Mouse (Mus musculus) left cerebral cortex, adult 2 months (tissue): Measurements from ENCODE around the gene Igsf3. TPM values are rescaled to one million over a fixed set of nuclear protein-coding genes. Genes with fewer than 3 reads are reported as not detected.
"Not testable (repeated sequence)": the region's sequence is repeated elsewhere in the genome, so short reads cannot be mapped to it uniquely, and the experiment has no call there.

Experiments
- DNase-seq, 2 experiments: peaks; one replicate each; pipeline ENCODE4 v3.0.0; 2021 to 2022; ENCODE audit warnings: low spot score in 2 of 2, mixed read lengths in 1 of 2; ENCODE audit errors: extremely low spot score in 1 of 2
- H3K27ac ChIP-seq: fragments of 200-600 bp; 2 replicates; pipeline ENCODE4 v1.8.1; 2022
- H3K4me3 ChIP-seq: fragments of 200-600 bp; 2 replicates; pipeline ENCODE4 v1.8.1; 2022
- CTCF ChIP-seq: fragments of 200-600 bp; IDR thresholded peaks from 2 replicates; pipeline ENCODE4 v1.8.1; 2022; ENCODE audit warnings: antibody characterized with exemption, mild to moderate bottlenecking, moderate library complexity
- intact Hi-C: fragments of 180-260 bp; cut with DNase I; formaldehyde crosslinking; loops from one replicate; pipeline ENCODE4 v1.15.1; 2025
- total RNA-seq, 2 experiments: library from RNA; stranded (reverse); gene quantifications; 2 replicates each; pipeline ENCODE4 v1.2.3; 2021

Igsf3 gene
- total RNA-seq, 2 experiments from 2014 or later: 22.0 to 23.7 TPM

GRCm38 (mm10) chr3:101410202-101410601, 33.3 kb downstream of the Igsf3 start:
- no peak for TF ChIP-seq CTCF
- DNase-seq: no peak
- no peak overlapping the region for H3K27ac ChIP-seq
- H3K4me3 ChIP-seq: no peak overlapping the region
- intact Hi-C loops: no loop called here

- Histone ChIP-seq H3K4me3 (no peak overlapping the region), H3K27ac (no peak overlapping the region)
- intact Hi-C loops: no loop called here
- no peak for DNase-seq
- TF ChIP-seq CTCF: no peak
Observed at GRCm38 (mm10) chr3:101410745-101411144, 33.9 kb downstream of the Igsf3 start.

DNA sequence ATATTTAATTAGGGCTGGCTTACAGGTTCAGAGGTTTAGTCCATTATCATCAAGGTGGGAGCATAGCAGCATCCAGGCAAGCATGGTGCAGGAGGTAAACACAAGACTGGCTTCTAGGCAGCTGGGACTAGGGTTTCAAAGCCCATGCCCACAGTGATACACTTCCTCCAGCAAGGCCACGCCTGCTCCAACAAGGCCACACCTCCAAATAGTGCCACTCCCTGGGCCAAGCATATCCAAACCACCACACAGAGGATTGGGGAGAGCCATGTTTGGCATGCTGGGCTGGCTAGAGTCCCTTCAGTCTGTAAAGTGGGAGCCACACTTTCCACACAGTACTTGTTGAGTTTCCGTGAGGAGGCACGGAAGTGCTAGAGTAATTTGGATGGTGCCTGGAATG, 34.7 kb downstream of the Igsf3 start:
- intact Hi-C loops: no loop called here
- no peak for DNase-seq
- no peak for TF ChIP-seq CTCF
- Histone ChIP-seq H3K27ac (no peak overlapping the region), H3K4me3 (no peak overlapping the region)

GRCm38 (mm10) chr3:101412115-101412514, 35.2 kb downstream of the Igsf3 start:
- DNase-seq: no peak
- no peak for TF ChIP-seq CTCF
- Histone ChIP-seq H3K27ac (no peak overlapping the region), H3K4me3 (no peak overlapping the region)
- intact Hi-C loops: no loop called here

- H3K4me3 ChIP-seq, DNase-seq, H3K27ac ChIP-seq, intact Hi-C loops: not testable (repeated sequence)
Observed at GRCm38 (mm10) chr3:101413013-101413412, 36.1 kb downstream of the Igsf3 start.

DNA sequence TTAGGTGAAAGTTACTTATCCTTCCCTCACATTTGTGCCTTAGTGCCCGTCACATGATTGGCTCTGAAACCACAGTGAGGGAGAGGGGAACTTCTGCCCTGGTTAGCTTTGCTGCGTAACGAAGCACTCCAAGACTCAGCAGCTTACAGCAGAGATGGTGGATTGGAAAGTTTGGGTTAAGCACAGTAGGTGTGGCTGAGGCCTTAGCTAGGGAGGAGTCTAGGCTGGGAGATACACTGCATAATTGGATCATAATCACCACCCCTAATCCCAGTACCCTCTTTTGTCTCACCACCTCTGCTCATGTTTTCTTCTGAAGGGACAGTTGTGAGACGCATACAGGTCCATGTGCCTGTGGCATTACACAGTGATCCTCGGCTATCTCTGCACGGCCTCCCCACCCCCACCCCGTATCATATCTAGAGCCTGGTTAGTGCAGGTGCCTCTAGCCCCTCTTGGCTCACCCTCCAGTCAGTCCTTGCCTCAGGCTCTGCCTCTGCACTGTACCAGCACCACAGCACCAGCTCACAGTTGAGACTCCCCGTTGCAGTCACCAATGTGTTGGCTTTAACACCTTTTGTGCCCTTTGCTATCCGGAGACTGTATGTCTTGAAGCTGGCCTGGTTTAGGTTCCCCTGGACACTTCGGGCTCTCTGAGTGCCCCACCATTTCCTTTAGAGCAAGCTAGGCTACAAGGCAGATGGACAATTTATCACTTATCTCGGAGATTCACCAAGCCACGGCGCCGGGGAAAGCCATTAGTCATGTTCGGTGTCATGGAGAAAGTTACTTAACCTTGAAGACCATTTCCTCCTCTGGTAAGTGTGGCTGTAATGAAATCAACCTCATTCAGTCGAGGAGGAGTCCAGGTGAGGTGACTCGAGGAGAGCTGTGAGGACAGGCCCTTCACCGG, 42.1 kb downstream of the Igsf3 start:
- Histone ChIP-seq H3K27ac (no peak overlapping the region), H3K4me3 (no peak overlapping the region)
- no peak for DNase-seq
- no peak for TF ChIP-seq CTCF
- intact Hi-C loops: no loop called here

DNA sequence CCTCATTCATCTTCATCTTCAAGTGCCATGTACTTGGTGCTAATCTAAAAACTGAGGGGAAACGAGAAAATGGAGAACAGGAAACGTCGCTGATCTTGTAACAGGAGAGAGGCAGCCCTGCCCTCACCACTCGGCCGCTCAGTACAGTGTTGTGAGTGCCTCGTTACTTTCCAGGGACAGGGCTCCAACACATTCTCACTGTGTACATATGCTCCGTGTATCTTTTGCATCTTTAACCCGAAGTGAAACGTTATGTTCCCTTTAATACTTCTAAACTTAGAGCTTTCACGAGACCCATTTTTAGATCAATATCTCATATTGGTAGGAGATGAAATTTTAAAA, 42.7 kb downstream of the Igsf3 start:
- no peak for DNase-seq
- H3K27ac ChIP-seq: no peak overlapping the region
- intact Hi-C loops: no loop called here
- no peak for TF ChIP-seq CTCF
- H3K4me3 ChIP-seq: no peak overlapping the region

DNA sequence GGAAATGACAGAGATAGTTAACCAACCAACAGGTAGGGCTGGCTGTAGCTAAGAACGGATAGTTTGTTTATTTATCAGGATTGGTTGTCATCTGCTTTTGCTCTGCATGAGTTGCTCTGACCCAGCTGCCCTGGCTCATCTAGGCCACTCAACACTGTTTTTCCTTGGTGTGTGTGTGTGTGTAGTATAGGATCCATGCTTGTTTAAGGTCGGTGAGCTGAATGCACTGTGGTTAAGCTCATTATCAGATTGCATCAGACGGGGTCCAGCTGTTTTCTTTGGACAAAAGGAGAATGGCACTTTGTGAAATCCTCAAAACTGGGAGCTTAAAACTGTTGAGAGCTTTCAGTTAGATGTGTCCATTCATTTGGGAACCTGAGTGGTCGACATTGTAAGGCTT, 46.3 kb downstream of the Igsf3 start:
- intact Hi-C loops: no loop called here
- no peak for TF ChIP-seq CTCF
- no peak for DNase-seq
- Histone ChIP-seq H3K4me3 (no peak overlapping the region), H3K27ac (no peak overlapping the region)

DNA sequence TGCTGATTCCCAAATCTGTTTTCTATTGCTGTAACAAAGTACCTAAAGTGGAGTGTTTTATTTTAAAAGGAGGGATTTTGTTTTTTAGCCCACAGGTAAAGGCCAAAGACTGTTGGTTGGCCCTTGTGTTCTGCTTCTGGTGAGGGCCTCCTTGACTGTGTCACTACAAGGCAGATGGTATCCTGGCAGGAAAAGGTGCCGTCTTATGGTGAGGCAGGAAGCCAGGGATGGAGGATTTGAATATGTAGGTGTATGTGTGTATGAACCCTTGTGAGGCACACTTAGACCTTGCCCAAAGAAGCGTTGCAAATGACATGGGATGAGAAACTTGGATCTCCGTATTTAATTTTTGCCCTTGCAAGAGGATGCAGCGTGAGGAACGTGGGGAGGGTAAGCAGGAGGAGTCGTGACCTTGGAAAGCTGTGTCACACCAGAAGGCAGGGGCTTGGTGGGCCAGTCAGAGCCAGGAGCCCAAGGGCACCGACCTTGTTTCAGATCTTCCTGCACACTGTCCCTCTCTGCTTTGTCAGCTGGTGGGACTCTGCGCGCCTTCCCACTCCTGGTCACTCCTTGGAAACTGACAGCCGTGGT, 47.5 kb downstream of the Igsf3 start:
- no peak for TF ChIP-seq CTCF
- DNase-seq: no peak
- H3K27ac ChIP-seq: no peak overlapping the region
- intact Hi-C loops: no loop called here
- H3K4me3 ChIP-seq: no peak overlapping the region

- no peak for TF ChIP-seq CTCF
- intact Hi-C loops: no loop called here
- no peak for DNase-seq
- H3K27ac ChIP-seq: no peak overlapping the region
- H3K4me3 ChIP-seq: no peak overlapping the region
Observed at GRCm38 (mm10) chr3:101429982-101430754, 53.3 kb downstream of the Igsf3 start.

- intact Hi-C loops: no loop called here
- no peak for TF ChIP-seq CTCF
- no peak for DNase-seq
Observed at GRCm38 (mm10) chr3:101430755-101431115, 53.9 kb downstream of the Igsf3 start.

GRCm38 (mm10) chr3:101435672-101436071, 58.8 kb downstream of the Igsf3 start:
- Histone ChIP-seq H3K27ac (no peak overlapping the region), H3K4me3 (no peak overlapping the region)
- intact Hi-C loops: no loop called here
- DNase-seq: no peak
- TF ChIP-seq CTCF: no peak

More at GRCm38 (mm10) chr3:101430755-101431115, 53.9 kb downstream of the Igsf3 start:
- H3K4me3 ChIP-seq: no peak overlapping the region
- no peak overlapping the region for H3K27ac ChIP-seq
